Mouse (Mus musculus) megakaryocyte, embryonic 14.5 days (primary cell): ENCODE measurements around the gene Trpm2.

Source experiments
- FLI1 ChIP-seq: IDR thresholded peaks from 2 replicates; pipeline ENCODE4 v1.6.1; 2012; ENCODE audit warnings: low read length, inconsistent platforms, mixed read lengths
- GATA1 ChIP-seq: IDR thresholded peaks from 3 replicates; pipeline ENCODE4 v1.6.1; 2012; ENCODE audit warnings: mixed read lengths, low read length, inconsistent platforms, borderline replicate concordance

- TF ChIP-seq GATA1, result no peak
- TF ChIP-seq FLI1, result no peak
Measured at GRCm38 (mm10) chr10:77970481-77970880, at the start of gene Trpm2.
